Mouse (Mus musculus): Measurements from ENCODE around the gene Ctsz.

The Ctsz gene

GRCm38 (mm10) chr2:174397881-174398280, 41.0 kb downstream of the Ctsz start:
- in situ Hi-C loops (cut with MboI, MseI) = no loop called here

- in situ Hi-C loops (cut with MboI, MseI) = no loop called here
Observed at GRCm38 (mm10) chr2:174397065-174397464, 41.8 kb downstream of the Ctsz start.

DNA sequence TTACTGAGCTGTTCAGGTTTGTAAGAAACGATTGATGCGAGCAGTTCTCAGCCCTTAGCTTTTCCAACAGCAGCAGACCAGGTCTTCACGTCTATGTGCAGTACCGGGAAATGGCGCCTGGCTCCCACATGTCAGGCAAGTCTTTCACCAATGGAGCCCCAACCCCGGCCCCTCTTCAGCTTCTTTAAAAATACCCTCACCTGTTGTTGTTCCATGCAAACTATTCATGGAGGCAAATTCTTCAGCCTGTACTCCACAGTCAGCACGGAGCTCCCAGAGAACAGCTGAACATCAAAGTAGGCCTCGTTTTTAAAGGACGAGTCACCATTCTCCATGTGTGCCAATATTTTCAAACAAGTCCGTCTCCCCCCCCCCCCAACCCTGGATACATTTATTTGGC, 42.2 kb downstream of the Ctsz start:
- in situ Hi-C loops (cut with MboI, MseI) = no loop called here

GRCm38 (mm10) chr2:174393383-174393782, 45.5 kb downstream of the Ctsz start:
- in situ Hi-C loops (cut with MboI, MseI) = no loop called here

DNA sequence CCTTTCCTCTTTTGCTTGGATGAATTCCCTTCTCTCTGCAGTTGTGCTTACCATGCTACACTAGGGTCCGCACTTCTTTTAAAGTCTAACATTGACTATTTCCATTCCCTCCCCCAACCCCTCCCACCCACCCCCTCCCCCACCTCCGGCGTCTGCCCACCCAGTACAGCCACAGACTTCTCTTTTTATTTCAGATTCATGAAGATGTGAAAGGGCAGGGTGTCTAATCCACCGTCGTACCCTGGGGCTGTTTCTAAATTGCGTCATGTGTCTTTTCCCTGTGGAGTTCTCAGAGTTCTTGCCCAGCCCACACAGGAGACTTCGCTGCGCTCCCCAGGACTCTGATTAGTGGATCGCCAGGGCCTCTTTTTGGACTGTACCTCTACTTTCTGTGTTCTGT, 46.3 kb downstream of the Ctsz start:
- in situ Hi-C loops (cut with MboI, MseI) = no loop called here

- in situ Hi-C loops (cut with MboI, MseI) = no loop called here
Observed at GRCm38 (mm10) chr2:174391936-174392335, 46.9 kb downstream of the Ctsz start.

DNA sequence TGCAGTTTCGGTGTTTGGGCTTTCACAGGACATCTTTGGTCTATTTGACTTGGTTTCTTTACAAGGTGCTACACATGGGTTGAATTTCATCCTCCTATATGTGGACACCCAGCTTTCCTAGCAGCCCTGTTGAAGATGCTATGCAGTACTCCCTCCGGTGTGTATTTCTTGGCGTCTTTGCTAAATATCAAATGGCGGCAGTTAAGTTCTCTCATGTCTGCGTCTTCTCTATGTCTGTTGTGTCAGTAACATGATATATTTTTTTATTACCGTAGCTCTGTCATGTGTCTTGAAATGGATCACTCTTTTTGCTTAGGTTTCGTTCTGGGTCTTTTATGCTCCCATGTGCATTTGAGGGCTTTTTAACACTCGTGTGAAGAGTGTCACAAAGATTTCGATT, 57.8 kb downstream of the Ctsz start:
- in situ Hi-C loops (cut with MboI, MseI) = no loop called here
